Mouse (Mus musculus): ENCODE data around the gene Islr2.

GRCm38 (mm10) chr9:58163146-58163545 is 41.0 kb downstream of the Islr2 start:
- TF ChIP-seq JUND (conservative IDR thresholded peaks at IDR 0.05; ENCODE audit: low read depth, low read length) (no peak), CTCF (conservative IDR thresholded peaks at IDR 0.05 in 1 of 2, IDR thresholded peaks at IDR 0.05 in 1 of 2; ENCODE audit: low read depth in 2 of 2, low read length in 2 of 2) (no peak), MXI1 (IDR thresholded peaks at IDR 0.05; ENCODE audit: low read depth, low read length) (no peak), ZMIZ1 (IDR thresholded peaks at IDR 0.05; ENCODE audit: low read depth, low read length) (no peak), EP300 (IDR thresholded peaks at IDR 0.05; ENCODE audit: low read length) (no peak), POLR2A (IDR thresholded peaks at IDR 0.05; ENCODE audit: low read depth, low read length) (no peak), RAD21 (IDR thresholded peaks at IDR 0.05; ENCODE audit: low read depth, low read length) (no peak)

Data from CH12.LX (cell line).